Mouse (Mus musculus) heart, embryonic 14.5 days (tissue): ENCODE results near the gene Gm6812. TPM values are rescaled to one million over a fixed set of nuclear protein-coding genes. Genes with fewer than 3 reads are reported as not detected.
"Not testable (repeated sequence)": the region's sequence is repeated elsewhere in the genome, so short reads cannot be mapped to it uniquely, and the experiment has no call there.

Source experiments
- ATAC-seq: fragments of 200-750 bp; cut with Nextera tagmentation; 2 replicates; pipeline ENCODE4 v1.8.0; 2017; ENCODE audit warnings: low read depth, moderate TSS enrichment; ENCODE audit not compliant: insufficient number of reproducible peaks, insufficient read depth, low FRiP score
- H3K27ac ChIP-seq, 2 experiments: fragments of 200-500 bp in 1 of 2; fragments of 300-500 bp in 1 of 2; sonication (generic) in 1 of 2; replicated peaks in 1 of 2; 2 replicates each; pipeline ENCODE4 v1.5.1; 2012 to 2014; ENCODE audit warnings: low read depth in 2 of 2, low read length in 2 of 2, control low read depth in 1 of 2, mild to moderate bottlenecking in 1 of 2, mixed read lengths in 1 of 2; ENCODE audit not compliant: control insufficient read depth in 1 of 2, insufficient read depth in 1 of 2
- H3K27me3 ChIP-seq: fragments of 300-500 bp; sonication (generic); 2 replicates; pipeline ENCODE4 v1.6.1; 2014; ENCODE audit warnings: mild to moderate bottlenecking, low read length, control low read depth; ENCODE audit not compliant: control insufficient read depth, insufficient read depth
- H3K36me3 ChIP-seq: fragments of 300-500 bp; sonication (generic); 2 replicates; pipeline ENCODE4 v1.6.1; 2014; ENCODE audit warnings: mild to moderate bottlenecking, control low read depth, low read length, mixed read lengths; ENCODE audit not compliant: control insufficient read depth, insufficient read depth
- H3K4me1 ChIP-seq, 2 experiments: fragments of 200-500 bp in 1 of 2; fragments of 300-500 bp in 1 of 2; sonication (generic) in 1 of 2; 2 replicates each; pipeline ENCODE4 v1.6.1; 2012 to 2014; ENCODE audit warnings: low read length in 2 of 2, control low read depth in 1 of 2, mixed read lengths in 1 of 2; ENCODE audit not compliant: control insufficient read depth in 2 of 2, insufficient read depth in 2 of 2
- H3K4me2 ChIP-seq: fragments of 300-500 bp; sonication (generic); 2 replicates; pipeline ENCODE4 v1.6.1; 2014; ENCODE audit warnings: mild to moderate bottlenecking, low read length
- H3K4me3 ChIP-seq, 2 experiments: fragments of 200-500 bp in 1 of 2; fragments of 300-500 bp in 1 of 2; sonication (generic) in 1 of 2; 2 replicates each; pipeline ENCODE4 v1.5.1; 2012 to 2014; ENCODE audit warnings: low read length in 2 of 2, mild to moderate bottlenecking in 2 of 2, control low read depth in 1 of 2, low read depth in 1 of 2, moderate library complexity in 1 of 2; ENCODE audit not compliant: control insufficient read depth in 1 of 2, insufficient read depth in 1 of 2
- H3K9ac ChIP-seq: fragments of 300-500 bp; sonication (generic); 2 replicates; pipeline ENCODE4 v1.6.1; 2014; ENCODE audit warnings: mild to moderate bottlenecking, low read length
- H3K9me3 ChIP-seq: fragments of 300-500 bp; sonication (generic); 2 replicates; pipeline ENCODE4 v1.6.1; 2016; ENCODE audit warnings: low read length, control low read depth; ENCODE audit not compliant: control insufficient read depth
- WGBS: fragments of 180-500 bp; shearing (Covaris S2); extraction: QIAGEN DNeasy Blood & Tissue Kit; methylation state at CpG from one replicate; pipeline ENCODE4 v1.1.7; 2014; 5-methylcytosine and 5-hydroxymethylcytosine counted together
- polyA plus RNA-seq: library from polyadenylated mRNA; unstranded; fragments of >200 nt; fragmentation: Nextera tagmentation; extraction: Ambion mirVana; gene quantifications from 2 replicates; pipeline ENCODE4 v1.2.1, GENCODE M21; 2014

The Gm6812 gene
- not detected in 2 replicates for polyA plus RNA-seq

DNA sequence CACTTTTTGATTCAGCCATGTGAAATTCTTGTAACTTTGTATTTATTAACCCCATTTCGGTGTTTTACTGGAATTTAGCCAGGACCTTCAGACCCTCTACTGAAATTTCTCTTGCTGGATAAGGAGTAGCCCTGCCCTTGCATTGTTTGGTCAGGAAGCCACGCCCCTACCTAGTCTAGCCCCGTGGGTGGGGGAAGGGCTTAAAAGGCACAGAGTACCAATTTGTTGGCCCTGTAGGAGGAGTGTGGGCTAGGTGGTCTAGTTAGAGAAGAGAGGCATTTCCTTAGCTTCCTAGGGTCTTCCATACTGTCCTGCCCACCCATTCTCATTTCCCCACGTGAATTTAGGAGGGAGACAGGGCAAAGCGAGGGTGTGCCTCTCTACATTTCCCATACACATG is at the start of gene Gm6812:
Gene Gm6812, minus strand, starts transcription at position 101 of the 400 bp plus-strand sequence.
- ATAC-seq, H3K9me3 ChIP-seq, H3K4me1 ChIP-seq, H3K27ac ChIP-seq, H3K4me3 ChIP-seq, H3K4me2 ChIP-seq, H3K27me3 ChIP-seq, H3K36me3 ChIP-seq, H3K9ac ChIP-seq: not testable (repeated sequence)
- 69% methylated on average over 3 of the region's 5 CpGs for WGBS

DNA sequence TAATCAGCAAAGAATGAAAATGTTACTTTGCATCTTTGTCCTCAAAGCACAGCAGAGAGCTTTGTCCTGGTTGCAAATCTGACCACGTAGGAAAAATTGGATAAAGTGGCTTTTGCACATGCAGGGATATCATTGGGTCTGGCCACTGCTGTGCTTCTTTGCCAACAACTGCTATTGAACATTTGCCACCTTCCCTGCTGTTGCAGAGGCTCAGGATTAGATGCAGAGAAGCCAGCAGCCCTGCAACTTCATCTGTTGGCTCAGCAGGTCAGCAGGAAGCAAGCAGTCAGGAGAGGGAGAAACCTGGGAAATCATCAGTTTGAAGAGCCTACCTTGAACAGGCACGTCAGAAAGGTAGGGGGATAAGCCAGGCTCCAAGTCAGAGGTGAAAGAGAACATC is 27.7 kb downstream of the Gm6812 start:
- no peak overlapping the region for H3K27ac ChIP-seq
- no peak overlapping the region for H3K4me2 ChIP-seq
- no peak for ATAC-seq
- H3K27me3 ChIP-seq: no peaks in the 10 kb centered on the region
- H3K4me1 ChIP-seq: no peaks in the 10 kb centered on the region
- no peaks in the 10 kb centered on the region for H3K9me3 ChIP-seq
- H3K4me3 ChIP-seq: no peak overlapping the region
- WGBS: 39% methylated on average over 2 of the region's 2 CpGs
- no peaks in the 10 kb centered on the region for H3K36me3 ChIP-seq
- no peak overlapping the region for H3K9ac ChIP-seq

Other genes with a start within 250 kb of the Gm6812 start
- gene Fmr1, start 214.5 kb downstream of the Gm6812 start, polyA plus RNA-seq: 41.1 and 43.4 TPM in 2 replicates
- 0.85 and 2.5 TPM in 2 replicates for gene Fmr1nb, start 131.2 kb downstream of the Gm6812 start, polyA plus RNA-seq
- 3.8 and 4.6 TPM in 2 replicates for gene Gm14698, start 72.0 kb downstream of the Gm6812 start, polyA plus RNA-seq